Mouse (Mus musculus) layer of hippocampus, adult 11-12 months (tissue): ENCODE measurements at regions not wholly inside any gene's neighbourhood (a gene's known extent, or its start where the extent isn't known, plus 50 kb on each side); places are given as distances from the start of the nearest gene placed in this dataset.
"Not testable (repeated sequence)": the region's sequence is repeated elsewhere in the genome, so short reads cannot be mapped to it uniquely, and the experiment has no call there.

Source experiments
- DNase-seq: peaks from one replicate; pipeline ENCODE4 v3.0.0; 2022; ENCODE audit warnings: low spot score

GRCm38 (mm10) chr16:80893761-80894160 lies 306.7 kb upstream of the Ncam2 start:
- peak; percentile 26 for DNase-seq

GRCm38 (mm10) chr16:80920711-80921279 lies 279.7 kb upstream of the Ncam2 start:
- DNase-seq, result no peak

GRCm38 (mm10) chr16:80931017-80931416 lies 269.5 kb upstream of the Ncam2 start:
- DNase-seq, result no peak

GRCm38 (mm10) chr16:80931477-80931876 lies 269.0 kb upstream of the Ncam2 start:
- DNase-seq, result no peak

- DNase-seq, result no peak
These were observed 264.8 kb upstream of the Ncam2 start for GRCm38 (mm10) chr16:80935741-80936140.

GRCm38 (mm10) chr16:80962141-80962540 lies 238.4 kb upstream of the Ncam2 start:
- DNase-seq, result no peak

GRCm38 (mm10) chr16:80981573-80982105 lies 218.9 kb upstream of the Ncam2 start:
- no peak for DNase-seq

GRCm38 (mm10) chr16:80987816-80988215 lies 212.7 kb upstream of the Ncam2 start:
- no peak for DNase-seq

- not testable (repeated sequence) for DNase-seq
These were observed 163.7 kb upstream of the Ncam2 start for GRCm38 (mm10) chr16:81036831-81037230.

GRCm38 (mm10) chr16:81041262-81041661 lies 159.2 kb upstream of the Ncam2 start:
- DNase-seq, result no peak

GRCm38 (mm10) chr16:81045686-81046085 lies 154.8 kb upstream of the Ncam2 start:
- no peak for DNase-seq

GRCm38 (mm10) chr16:81068330-81068729 lies 132.2 kb upstream of the Ncam2 start:
- DNase-seq, result no peak
